Mouse (Mus musculus): Measurements from ENCODE around the gene Plekha3. TPM values are rescaled to one million over a fixed set of nuclear protein-coding genes. Genes with fewer than 3 reads are reported as not detected.

Gene Plekha3
- total RNA-seq, 2 experiments from 2014 or later, result 37.1 to 38.3 TPM

DNA sequence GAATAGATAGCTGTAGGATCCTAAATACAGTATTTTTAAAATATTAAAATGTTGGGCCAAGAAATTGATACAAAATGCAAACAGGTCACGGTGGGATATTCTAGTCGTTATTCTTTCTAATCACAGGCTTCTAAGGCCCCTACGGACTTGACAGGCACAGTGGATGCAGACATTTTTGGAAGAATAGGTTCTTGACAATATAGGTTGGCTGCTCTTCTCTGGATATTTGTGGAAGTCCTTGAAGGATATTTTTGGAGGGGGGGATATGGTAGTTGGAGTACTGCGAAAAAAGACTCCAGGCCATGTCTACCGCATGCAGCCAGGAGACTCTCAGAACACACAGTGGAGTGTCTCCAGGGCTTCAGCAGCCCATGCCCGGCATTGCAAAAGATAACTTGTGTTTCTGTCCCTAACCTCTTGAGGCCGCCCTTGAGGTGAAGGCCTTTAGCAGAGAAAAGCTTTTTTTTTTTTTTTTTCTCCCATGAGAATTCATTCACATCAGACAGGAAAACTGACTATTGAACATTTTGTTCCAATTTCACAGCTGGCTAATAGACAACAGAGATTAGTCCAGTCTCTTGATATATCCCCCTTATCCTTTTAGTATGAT is 1.5 kb upstream of the Plekha3 start:
- peak in 1 of 2 experiments; percentile 24 for DNase-seq (ENCODE audit: low spot score in 2 of 2)
- intact Hi-C loops (cut with DNase I), result no loop called here

DNA sequence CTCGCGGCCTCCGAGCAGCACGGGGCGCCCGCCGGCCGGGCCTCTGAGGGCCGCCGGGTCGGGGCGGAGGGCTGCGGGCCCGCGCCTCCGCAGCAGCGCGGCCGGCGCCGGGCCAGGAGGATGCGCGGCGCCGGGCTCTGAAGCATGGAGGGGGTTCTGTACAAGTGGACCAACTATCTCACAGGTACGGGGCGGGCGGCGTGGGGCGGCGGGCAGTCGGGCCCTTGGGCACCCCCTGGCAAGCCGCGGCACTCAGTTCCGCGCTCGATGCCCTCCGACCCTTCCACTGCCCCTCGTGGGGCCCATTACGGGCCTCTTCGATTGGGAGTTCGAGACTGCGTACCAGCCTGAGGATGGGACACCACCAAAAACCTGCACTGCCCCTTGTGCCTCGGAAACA is 370 bp downstream of the Plekha3 start:
- intact Hi-C loops (cut with DNase I), result no loop called here
- no peak for DNase-seq (ENCODE audit: low spot score in 2 of 2)

DNA sequence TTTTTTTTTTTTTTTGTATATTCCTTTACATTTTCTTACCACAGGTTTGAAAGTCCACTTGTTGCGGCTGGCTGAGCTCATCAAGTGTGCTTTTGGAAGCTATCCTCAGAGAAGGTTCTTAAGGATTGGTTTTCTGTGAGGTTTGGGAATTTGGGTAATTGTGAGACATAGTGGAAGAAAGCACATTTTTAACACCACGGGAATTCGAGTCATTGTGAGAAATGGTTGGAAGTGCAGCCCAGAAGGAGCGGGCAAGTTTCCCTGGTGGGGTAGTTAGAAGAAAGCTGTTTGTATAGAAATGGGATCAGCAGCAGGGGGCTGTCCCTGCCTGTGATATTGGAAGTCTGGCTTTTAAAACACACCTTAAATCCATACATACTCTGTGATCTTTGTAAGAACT is 868 bp downstream of the Plekha3 start:
- intact Hi-C loops (cut with DNase I), result no loop called here
- DNase-seq (ENCODE audit: low spot score in 2 of 2), result no peak

DNA sequence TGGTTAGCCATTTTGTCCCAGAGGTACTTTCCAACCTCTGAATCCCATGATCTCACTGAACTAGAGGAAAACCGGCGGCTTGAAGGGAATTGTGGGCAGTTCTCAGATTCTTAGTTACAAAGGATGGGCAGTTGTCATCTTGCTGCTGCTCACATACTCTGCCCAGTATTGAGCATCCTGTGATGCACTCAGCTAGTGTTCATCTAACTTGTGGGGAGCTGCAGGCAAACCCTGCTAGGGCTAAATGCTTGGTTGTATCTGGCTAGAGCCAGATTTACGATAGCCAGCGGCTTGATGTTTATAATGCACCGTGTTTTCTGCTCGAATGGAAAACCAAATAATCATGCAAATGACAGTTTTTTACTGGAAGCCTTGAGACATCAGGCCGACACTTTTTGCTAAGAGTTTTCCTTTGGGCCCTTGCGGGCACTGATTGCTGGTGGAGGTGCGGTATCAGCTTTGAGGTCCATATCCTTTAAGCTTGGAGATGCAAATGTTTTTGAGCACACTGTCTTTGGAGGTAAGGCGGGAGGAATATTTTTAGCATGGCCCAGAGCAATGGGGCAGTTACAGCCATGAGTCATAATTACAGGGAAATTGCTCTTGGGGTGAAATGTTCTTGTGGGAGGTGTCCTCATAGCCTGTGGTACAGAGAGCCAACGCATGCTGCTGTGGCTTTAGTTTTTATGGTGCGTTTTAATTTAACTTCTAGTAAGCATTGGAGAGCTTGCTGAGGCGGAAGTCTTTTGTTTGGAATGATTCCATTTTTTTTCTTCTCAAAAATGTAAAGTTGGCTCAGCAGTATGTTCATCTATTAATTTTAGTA is 1.5 kb downstream of the Plekha3 start:
- DNase-seq (ENCODE audit: low spot score in 2 of 2), result no peak
- intact Hi-C loops (cut with DNase I), result no loop called here

DNA sequence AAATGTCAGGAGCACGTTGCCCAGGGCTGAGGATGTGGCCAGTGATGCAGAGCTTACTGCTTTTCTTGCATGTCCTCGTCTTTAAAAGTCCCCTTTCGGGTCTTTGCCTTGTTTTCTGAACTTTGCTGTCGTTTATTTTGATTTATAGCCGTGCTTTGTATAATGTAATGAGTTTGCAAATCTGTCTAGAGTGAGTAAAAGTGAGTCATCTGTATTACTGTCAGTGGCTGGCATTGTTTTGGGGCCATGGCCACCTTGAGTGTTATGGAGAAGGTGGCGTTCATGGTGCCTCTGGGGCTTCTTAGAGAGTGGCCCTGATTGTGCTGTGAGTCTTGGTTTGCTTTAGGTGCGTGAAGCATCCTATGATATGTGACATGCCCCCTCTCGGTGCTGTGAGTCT is 7.2 kb downstream of the Plekha3 start:
- intact Hi-C loops (cut with DNase I), result no loop called here
- no peak for DNase-seq (ENCODE audit: low spot score in 2 of 2)

DNA sequence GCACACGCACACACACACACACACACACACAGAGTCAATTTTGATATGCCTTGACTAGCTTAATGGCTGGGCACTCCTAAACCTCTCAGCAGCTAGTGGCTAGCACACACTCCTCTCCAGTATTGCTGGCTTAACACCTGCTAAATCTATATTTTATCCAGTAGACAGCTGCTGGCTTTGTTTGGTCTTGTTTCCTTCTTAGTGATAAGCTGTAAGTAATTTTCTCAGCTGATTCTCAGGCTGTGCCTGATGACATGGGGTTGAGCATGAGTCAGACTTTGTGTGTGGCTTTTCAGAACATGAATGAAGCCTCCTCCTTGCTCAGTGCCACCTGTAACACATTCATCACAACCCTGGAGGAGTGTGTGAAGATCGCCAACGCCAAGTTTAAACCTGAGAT is 11.9 kb downstream of the Plekha3 start:
- peak in 1 of 2 experiments; percentile 39 for DNase-seq (ENCODE audit: low spot score in 2 of 2)
- intact Hi-C loops (cut with DNase I), result no loop called here

DNA sequence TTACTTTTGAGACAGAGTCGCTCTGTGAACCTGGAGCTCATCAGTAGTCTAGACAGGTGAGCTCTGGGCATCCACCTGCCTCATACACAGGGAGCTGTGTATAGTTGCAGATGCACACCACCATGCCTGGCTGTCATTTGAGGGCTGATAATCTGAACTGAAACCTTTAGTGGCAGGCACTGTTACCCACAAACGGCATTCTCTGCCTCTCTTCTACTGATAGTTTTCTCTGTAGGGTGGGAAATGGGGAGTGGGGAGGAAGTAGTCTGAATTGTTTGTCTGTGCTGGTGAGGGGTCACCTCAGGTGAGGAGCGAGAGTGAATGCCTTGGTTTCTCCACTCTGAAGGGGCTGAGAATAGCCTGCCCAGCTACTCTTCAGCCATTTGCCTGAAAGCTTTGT is 12.5 kb downstream of the Plekha3 start:
- intact Hi-C loops (cut with DNase I), result no loop called here
- DNase-seq (ENCODE audit: low spot score in 2 of 2), result no peak

DNA sequence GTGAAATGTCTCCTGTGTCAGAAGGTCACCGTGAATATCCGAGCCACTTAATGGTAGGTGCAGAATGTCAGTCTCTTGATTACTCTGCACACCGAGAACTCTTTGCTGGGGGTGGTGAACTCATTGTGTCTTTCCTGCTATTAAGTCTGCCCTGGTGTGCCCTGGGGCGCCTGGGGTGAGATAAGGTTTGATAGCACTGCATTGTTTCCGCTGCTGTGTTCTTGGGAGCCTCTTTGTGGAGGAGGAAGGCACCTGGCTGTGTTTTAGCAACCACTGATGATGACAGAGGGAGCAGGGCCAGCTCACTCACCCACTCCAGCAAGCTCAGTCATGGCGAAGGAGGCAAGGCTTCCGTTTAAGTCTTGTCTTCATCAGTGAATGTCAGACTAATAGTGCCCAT is 13.1 kb downstream of the Plekha3 start:
- no peak for DNase-seq (ENCODE audit: low spot score in 2 of 2)
- intact Hi-C loops (cut with DNase I), result no loop called here

DNA sequence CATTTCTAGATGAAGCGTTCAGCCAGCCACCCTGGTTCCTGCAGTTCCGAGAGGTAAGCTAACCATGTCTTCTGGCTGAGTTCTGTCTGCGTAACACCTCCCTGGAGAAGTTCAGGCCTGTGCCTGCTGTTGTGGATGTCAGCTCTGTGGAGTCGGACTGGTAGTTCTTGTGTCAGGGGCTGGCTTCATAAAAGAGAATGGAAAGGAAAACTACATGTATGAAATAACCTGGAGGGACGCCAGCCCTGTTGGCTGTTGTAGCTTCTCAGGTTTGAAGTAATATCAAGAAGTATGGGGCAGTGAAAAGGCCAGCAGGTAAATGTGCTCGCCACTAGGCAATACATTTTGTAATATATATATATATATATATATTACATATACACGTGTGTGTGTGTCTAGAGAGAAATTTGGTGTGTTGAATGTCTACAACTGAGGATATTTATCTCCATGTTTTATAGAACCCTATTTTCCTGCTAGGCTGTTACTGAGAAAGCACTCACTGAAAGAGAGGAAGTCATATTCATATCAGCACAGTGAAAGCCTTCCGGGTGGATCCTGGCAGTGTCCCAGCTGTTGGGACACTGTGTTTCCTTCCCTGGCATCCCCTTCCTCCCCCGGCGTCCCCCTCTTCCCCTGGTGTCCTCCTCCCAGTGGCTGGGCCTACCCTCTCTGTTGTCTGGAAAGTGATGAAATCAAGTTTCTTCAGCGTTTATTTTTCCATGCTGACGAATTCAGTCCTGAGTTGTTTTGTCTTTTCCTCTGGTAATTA is 15.5 kb downstream of the Plekha3 start:
- intact Hi-C loops (cut with DNase I), result no loop called here

DNA sequence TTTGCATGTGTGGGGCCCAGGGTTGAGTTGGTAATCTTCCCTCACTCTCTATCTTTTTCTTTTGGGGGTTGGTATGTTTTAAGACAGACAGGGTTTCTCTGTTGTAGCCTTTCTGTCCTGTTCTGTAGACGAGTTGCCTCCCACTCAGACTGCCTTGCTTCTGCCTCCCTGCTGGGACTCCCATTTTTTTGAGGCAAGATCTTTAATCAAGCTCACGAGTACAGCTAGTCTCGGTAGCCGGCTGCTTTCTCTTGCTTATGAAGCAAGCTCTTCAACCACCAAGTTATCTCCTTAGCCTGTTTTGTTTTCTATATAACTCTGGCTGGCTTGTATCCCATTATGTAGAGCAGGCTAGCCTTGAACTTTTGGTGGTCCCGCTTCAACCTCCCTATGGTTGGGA is 18.7 kb downstream of the Plekha3 start:
- DNase-seq (ENCODE audit: low spot score in 2 of 2), result no peak
- intact Hi-C loops (cut with DNase I), result no loop called here

More for the DNA sequence above, 15.5 kb downstream of the Plekha3 start:
- DNase-seq (ENCODE audit: low spot score in 2 of 2), result no peak

DNA sequence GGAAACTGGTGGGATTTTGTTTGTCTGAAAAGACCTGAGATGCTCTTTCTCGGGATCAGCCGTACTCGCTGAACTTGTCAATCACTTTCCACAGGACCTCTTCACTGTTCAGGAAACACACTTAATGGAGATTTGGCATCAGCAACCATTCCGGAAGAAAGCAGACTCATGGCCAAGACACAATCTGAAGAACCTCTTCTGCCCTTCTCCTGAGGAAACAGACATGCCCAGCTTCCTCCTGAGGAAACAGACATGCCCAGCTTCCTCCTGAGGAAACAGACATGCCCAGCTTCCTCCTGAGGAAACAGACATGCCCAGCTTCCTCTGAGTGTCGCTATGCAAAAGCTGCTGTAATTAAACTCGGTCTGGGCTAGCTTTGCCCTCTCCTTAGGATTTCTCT is 20.2 kb downstream of the Plekha3 start:
- intact Hi-C loops (cut with DNase I), result no loop called here
- no peak for DNase-seq (ENCODE audit: low spot score in 2 of 2)

DNA sequence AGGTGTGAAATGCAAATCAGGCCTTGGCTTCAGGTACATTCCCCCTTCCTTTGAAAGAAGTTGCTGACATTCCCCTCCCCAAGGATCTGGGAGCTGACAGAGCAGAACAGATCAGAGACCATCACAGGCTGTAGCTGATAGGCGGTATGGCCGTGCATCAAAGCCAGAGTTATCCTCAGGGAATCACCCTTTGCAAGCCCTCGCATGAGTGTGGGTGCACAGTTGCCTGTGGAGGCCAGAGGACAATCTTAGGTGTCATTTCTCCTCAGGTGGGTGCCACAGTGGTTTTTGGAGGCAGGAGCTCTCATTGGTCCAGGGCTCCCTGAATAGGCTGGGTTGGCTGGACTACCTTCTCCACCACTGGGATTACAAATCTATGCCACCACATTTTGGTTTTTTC is 27.1 kb downstream of the Plekha3 start:
- intact Hi-C loops (cut with DNase I), result no loop called here
- no peak for DNase-seq (ENCODE audit: low spot score in 2 of 2)

DNA sequence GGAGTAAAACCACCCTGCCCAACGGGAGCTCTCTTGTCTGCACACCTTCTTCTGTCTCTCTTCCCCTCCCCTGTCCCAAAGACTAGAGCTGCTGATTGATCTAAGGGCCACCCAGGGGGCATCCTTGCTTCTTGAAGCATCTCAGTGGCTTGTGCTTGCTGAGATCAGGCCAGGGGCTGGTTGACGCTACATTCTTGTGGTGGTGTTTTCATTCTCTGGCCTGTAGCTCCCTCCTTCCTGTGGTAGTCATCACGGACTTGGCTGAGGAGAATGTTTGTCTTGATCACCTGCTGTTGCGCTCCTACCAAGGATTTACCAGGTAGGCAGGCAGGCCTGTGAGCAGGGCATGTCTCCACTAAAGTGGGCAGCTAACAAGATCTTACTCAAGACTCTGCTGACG is 27.7 kb downstream of the Plekha3 start:
- DNase-seq (ENCODE audit: low spot score in 2 of 2), result no peak
- intact Hi-C loops (cut with DNase I), result no loop called here

DNA sequence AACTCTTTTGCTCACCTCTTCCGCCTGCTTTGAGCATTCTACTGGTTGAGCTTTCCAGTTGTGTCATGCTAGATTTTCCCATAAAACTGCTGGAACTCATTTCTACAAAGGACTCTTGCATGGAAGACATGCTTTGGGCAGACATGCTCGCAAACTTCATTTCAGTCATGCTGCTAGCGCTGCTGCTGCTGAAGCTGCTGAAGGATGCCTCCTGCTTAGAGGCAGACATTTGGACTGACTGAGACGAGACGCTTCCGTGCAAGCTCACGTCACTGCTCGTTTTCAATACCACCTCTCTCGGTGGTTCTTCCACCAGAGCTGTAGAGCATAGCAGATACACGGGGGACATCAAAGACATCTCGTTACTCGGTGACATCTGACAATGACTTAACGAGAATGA is 30.6 kb downstream of the Plekha3 start:
- intact Hi-C loops (cut with DNase I), result no loop called here
- DNase-seq (ENCODE audit: low spot score in 2 of 2), result no peak

DNA sequence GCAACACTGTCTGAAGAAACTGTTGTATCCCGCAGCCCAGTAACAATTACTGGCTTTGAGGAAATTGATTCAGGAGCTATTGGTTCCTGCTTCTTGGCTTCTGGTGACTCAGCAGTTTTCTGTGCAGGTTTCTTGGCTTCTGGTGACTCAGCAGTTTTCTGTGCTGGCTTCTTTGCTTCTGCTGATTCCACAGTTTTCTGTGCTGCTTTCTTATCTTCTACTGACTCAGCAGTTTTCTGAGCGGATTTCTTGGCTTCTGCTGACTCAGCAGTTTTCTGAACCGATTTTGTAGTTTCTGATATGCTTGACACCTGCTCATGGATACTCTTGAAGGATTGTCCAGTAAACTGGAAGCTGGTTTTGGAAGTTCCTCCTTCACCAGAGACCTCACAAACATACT is 33.4 kb downstream of the Plekha3 start:
- intact Hi-C loops (cut with DNase I), result no loop called here
- no peak for DNase-seq (ENCODE audit: low spot score in 2 of 2)

DNA sequence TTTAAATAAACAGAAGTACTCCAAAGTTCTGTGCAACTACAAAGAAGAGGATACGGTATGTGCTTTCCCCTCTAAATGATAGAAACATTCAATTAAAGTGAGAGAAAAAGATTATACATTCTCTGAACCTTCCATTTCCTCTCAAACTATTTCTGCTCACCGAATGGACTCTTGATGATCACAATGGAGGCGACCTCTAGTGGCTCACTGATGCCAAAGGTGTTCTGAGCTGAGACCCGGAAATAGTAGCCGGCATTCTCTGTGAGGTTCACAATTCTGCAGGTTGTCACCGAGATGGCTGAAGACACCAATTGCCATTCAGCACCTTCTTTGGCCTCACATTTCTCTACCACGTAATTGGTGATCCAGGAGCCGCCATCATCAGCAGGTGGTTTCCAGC is 39.9 kb downstream of the Plekha3 start:
- intact Hi-C loops (cut with DNase I), result no loop called here
- no peak for DNase-seq (ENCODE audit: low spot score in 2 of 2)

DNA sequence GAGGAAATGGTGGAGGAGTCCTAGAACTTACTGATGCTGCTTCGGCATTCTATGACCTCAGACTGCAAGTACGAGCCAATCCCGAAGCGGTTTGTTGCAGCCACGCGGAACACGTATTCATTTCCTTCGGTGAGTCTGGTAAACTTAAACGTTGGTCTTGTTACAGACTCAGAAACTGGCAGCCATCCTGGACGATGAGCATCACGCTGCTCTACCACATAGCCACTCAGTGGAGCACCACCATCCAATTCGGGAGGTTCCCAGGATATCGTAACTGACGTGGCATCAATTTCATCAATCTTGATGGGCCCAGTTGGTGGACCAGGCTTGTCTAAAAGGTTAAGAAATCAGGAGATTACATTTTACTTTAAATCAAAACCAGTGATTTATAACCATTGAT is 44.6 kb downstream of the Plekha3 start:
- intact Hi-C loops (cut with DNase I), result no loop called here

More for the DNA sequence above, 44.6 kb downstream of the Plekha3 start:
- DNase-seq (ENCODE audit: low spot score in 2 of 2), result no peak
